Mouse (Mus musculus): Measurements from ENCODE around the gene Pradc1.

DNA sequence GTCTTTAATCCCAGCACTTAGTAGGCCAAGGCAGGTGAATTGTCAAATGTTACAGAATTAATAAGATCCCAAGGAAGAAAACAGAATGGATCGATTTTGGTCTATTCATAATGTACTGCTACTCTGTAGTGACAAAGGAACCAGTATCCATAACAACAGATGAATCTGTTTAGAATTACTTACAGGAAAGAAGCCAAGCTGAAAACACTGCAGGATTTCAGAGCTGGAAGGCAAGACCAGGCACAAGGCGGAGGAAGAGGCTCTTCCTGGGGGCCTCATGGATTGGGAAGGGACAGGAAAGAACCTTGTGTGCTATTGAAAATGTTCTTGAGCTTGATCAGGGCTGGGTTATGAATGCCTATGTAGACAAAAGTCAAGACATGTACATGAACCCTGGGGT is 34.0 kb upstream of the Pradc1 start:
- TF ChIP-seq GATA1 (IDR thresholded peaks at IDR 0.05; ENCODE audit: borderline replicate concordance, low read length) (no peak), FLI1 (IDR thresholded peaks at IDR 0.05; ENCODE audit: low read length) (no peak)
